Mouse (Mus musculus) forebrain, postnatal 0 days (tissue): ENCODE measurements at regions not wholly inside any gene's neighbourhood (a gene's known extent, or its start where the extent isn't known, plus 50 kb on each side); places are given as distances from the start of the nearest gene placed in this dataset.

ENCODE experiments used
- ATAC-seq: fragments of 200-750 bp; cut with Nextera tagmentation; 2 replicates; pipeline ENCODE4 v1.8.0; 2017; ENCODE audit warnings: mild to moderate bottlenecking, moderate library complexity
- DNase-seq: peaks from one replicate; pipeline ENCODE4 v3.0.0-alpha.2; 2015
- H3K27ac ChIP-seq: fragments of 300-500 bp; sonication (generic); 2 replicates; pipeline ENCODE4 v1.5.1; 2014; ENCODE audit warnings: low read depth, mild to moderate bottlenecking, antibody characterized with exemption, low read length, moderate library complexity, mixed read lengths
- H3K27me3 ChIP-seq: fragments of 300-500 bp; sonication (generic); 2 replicates; pipeline ENCODE4 v1.6.1; 2014; ENCODE audit warnings: mild to moderate bottlenecking, low read length, mixed read lengths; ENCODE audit not compliant: insufficient read depth
- H3K36me3 ChIP-seq: fragments of 300-500 bp; sonication (generic); 2 replicates; pipeline ENCODE4 v1.6.1; 2014; ENCODE audit warnings: mild to moderate bottlenecking, moderate library complexity; ENCODE audit not compliant: insufficient read depth
- H3K4me1 ChIP-seq: fragments of 300-500 bp; sonication (generic); 2 replicates; pipeline ENCODE4 v1.6.1; 2014; ENCODE audit warnings: antibody characterized with exemption; ENCODE audit not compliant: insufficient read depth
- H3K4me2 ChIP-seq: fragments of 300-500 bp; sonication (generic); 2 replicates; pipeline ENCODE4 v1.6.1; 2014; ENCODE audit warnings: low read depth, mild to moderate bottlenecking, moderate library complexity
- H3K4me3 ChIP-seq: fragments of 300-500 bp; sonication (generic); 2 replicates; pipeline ENCODE4 v1.5.1; 2014; ENCODE audit warnings: low read depth, low read length, mixed read lengths
- H3K9ac ChIP-seq: fragments of 300-500 bp; sonication (generic); 2 replicates; pipeline ENCODE4 v1.6.1; 2014; ENCODE audit warnings: mild to moderate bottlenecking
- H3K9me3 ChIP-seq: fragments of 300-500 bp; sonication (generic); 2 replicates; pipeline ENCODE4 v1.6.1; 2016; ENCODE audit warnings: low read length
- CTCF ChIP-seq: sonication (generic); IDR thresholded peaks from 2 replicates; pipeline ENCODE4 v1.5.1; 2016; ENCODE audit warnings: antibody characterized with exemption, control low read depth, low read depth
- WGBS: fragments of 180-500 bp; shearing (Covaris S2); extraction: QIAGEN DNeasy Blood & Tissue Kit; methylation state at CpG from one replicate; pipeline ENCODE4 v1.1.7; 2014; 5-methylcytosine and 5-hydroxymethylcytosine counted together

- H3K27me3 ChIP-seq: no peaks in the 10 kb centered on the region
- H3K4me3 ChIP-seq: no peak overlapping the region
- H3K4me1 ChIP-seq: no peaks in the 10 kb centered on the region
- H3K27ac ChIP-seq: no peak overlapping the region
- no peak overlapping the region for H3K9ac ChIP-seq
- DNase-seq: peak; percentile 30
- no peak for TF ChIP-seq CTCF
- ATAC-seq: no peak
- no peaks in the 10 kb centered on the region for H3K36me3 ChIP-seq
- no peak overlapping the region for H3K4me2 ChIP-seq
- H3K9me3 ChIP-seq: no peaks in the 10 kb centered on the region
- WGBS: 15% methylated on average over 2 of the region's 2 CpGs
Observed at GRCm38 (mm10) chr3:148075841-148076240, 914.5 kb downstream of the Adgrl2 start.

GRCm38 (mm10) chr3:148066701-148067100, 923.7 kb downstream of the Adgrl2 start:
- Histone ChIP-seq H3K9ac (no peak overlapping the region), H3K4me2 (no peak overlapping the region), H3K27ac (no peak overlapping the region), H3K4me1 (no peaks in the 10 kb centered on the region), H3K9me3 (no peaks in the 10 kb centered on the region), H3K36me3 (no peaks in the 10 kb centered on the region), H3K4me3 (no peak overlapping the region), H3K27me3 (no peaks in the 10 kb centered on the region)
- 88% methylated on average over 6 of the region's 6 CpGs for WGBS
- TF ChIP-seq CTCF: no peak
- ATAC-seq (no peak), DNase-seq (no peak)

DNA sequence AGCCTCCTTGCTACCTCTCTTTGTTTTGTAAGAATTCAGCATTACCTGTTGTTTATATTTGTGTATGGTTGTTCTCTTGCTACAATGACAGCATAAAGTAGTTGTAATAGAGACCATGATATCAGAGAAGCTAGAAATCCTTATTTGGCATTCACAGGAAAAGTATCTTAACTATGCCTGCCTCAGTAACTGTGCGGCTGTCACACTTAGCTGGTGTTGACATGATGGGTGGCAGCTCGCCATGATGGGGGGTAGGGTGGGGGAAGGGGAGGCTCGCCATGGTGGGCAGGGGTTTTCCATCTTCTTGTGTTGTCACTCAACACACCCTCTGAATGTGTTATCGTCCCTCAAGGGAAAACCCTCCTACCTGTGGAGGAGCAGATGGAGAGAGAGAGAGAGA, 934.3 kb downstream of the Adgrl2 start:
- 56% methylated on average over 4 of the region's 4 CpGs for WGBS
- Histone ChIP-seq H3K36me3 (no peaks in the 10 kb centered on the region), H3K4me2 (no peak overlapping the region), H3K4me3 (no peak overlapping the region), H3K9ac (no peak overlapping the region), H3K27ac (no peak overlapping the region), H3K4me1 (no peaks in the 10 kb centered on the region), H3K27me3 (no peaks in the 10 kb centered on the region), H3K9me3 (no peaks in the 10 kb centered on the region)
- no peak for DNase-seq
- TF ChIP-seq CTCF: no peak
- ATAC-seq: no peak

GRCm38 (mm10) chr3:148052516-148052915, 937.8 kb downstream of the Adgrl2 start:
- no peak overlapping the region for H3K27ac ChIP-seq
- no peak overlapping the region for H3K4me2 ChIP-seq
- no peaks in the 10 kb centered on the region for H3K4me1 ChIP-seq
- 76% methylated on average over 5 of the region's 5 CpGs for WGBS
- no peaks in the 10 kb centered on the region for H3K36me3 ChIP-seq
- DNase-seq (no peak), ATAC-seq (no peak)
- no peak overlapping the region for H3K9ac ChIP-seq
- no peaks in the 10 kb centered on the region for H3K27me3 ChIP-seq
- H3K4me3 ChIP-seq: no peak overlapping the region
- H3K9me3 ChIP-seq: no peaks in the 10 kb centered on the region
- no peak for TF ChIP-seq CTCF

- TF ChIP-seq CTCF: no peak
- H3K4me2 ChIP-seq: no peak overlapping the region
- no peak for DNase-seq
- H3K4me1 ChIP-seq: no peaks in the 10 kb centered on the region
- H3K27ac ChIP-seq: no peak overlapping the region
- ATAC-seq: no peak
- WGBS: 81% methylated on average over 2 of the region's 2 CpGs
- no peaks in the 10 kb centered on the region for H3K9me3 ChIP-seq
- H3K36me3 ChIP-seq: no peaks in the 10 kb centered on the region
- H3K9ac ChIP-seq: no peak overlapping the region
- H3K27me3 ChIP-seq: no peaks in the 10 kb centered on the region
- no peak overlapping the region for H3K4me3 ChIP-seq
Observed at GRCm38 (mm10) chr3:148048247-148048646, 942.1 kb downstream of the Adgrl2 start.

DNA sequence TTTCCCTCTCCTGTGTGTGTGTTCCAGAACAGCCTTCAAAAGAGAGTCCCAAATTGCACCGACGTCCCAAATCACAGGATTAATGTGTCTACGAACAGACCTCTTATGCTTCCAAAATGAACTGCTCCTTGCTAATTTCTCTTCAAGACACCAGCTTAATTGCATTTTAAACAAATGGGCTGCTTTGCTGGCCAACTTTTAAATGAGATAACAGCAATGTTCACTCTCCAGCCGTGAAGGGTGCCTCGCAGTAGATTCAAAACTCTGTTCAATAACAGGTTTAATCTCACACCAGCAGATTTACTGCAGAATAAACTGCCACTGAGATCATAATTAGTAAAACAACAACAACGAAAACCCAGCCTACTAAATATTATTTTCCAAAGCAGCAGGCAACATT, 957.8 kb downstream of the Adgrl2 start:
- Histone ChIP-seq H3K4me1 (peaks cover 3% of the 10 kb centered on the region; the same call in 1 of the 2 replicates), H3K27ac (no peak overlapping the region), H3K4me3 (no peak overlapping the region), H3K27me3 (no peaks in the 10 kb centered on the region), H3K9ac (no peak overlapping the region), H3K4me2 (peak overlapping the region; percentile 33; the same call in 1 of the 2 replicates), H3K36me3 (no peaks in the 10 kb centered on the region), H3K9me3 (no peaks in the 10 kb centered on the region)
- TF ChIP-seq CTCF: no peak
- DNase-seq (peak; percentile 30), ATAC-seq (no peak; the same call in 1 of the 2 replicates)
- 23% methylated on average over 6 of the region's 6 CpGs for WGBS

DNA sequence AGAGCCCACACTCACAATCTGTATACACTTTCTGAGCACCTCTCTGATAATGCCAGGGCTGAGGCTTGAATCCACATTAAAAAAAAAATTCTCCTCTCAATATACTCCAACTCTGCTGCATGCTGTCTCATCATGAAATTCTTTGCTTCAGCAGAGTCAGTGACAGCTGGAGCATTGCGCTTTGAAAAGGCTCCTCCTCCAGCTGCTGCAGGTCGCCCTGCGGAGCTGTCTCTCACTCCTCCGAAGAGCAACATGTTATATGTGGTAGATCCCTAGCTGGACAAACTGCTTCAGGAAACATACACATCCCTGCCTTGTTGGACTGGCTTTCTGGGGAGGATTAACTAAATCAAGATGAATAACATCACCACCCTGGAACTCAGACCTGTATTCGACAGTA, 984.5 kb downstream of the Adgrl2 start:
- no peaks in the 10 kb centered on the region for H3K9me3 ChIP-seq
- DNase-seq (no peak), ATAC-seq (no peak)
- H3K4me2 ChIP-seq: no peak overlapping the region
- no peaks in the 10 kb centered on the region for H3K36me3 ChIP-seq
- TF ChIP-seq CTCF: no peak
- no peaks in the 10 kb centered on the region for H3K27me3 ChIP-seq
- no peak overlapping the region for H3K4me3 ChIP-seq
- WGBS: 69% methylated on average over 5 of the region's 5 CpGs
- no peak overlapping the region for H3K27ac ChIP-seq
- H3K9ac ChIP-seq: no peak overlapping the region
- H3K4me1 ChIP-seq: no peaks in the 10 kb centered on the region

DNA sequence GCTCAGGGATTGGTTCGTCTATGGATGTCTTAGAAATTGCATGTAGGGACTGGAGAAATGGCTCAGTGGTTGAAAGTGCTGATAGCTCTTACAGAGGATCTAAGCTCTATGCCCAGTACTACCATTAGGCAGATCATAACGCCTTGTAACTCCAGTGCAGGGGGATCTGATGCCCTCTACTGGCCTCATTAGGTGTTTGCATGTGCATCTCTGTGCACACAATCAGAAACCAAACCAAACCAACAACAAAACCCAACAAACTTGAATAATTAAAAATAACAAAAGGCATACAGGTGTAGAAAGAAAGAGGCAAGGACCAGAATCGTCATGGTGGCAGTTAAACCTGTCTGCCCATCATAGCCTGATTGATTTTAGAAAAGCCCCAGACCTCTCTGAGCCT, 986.3 kb downstream of the Adgrl2 start:
- no peak for ATAC-seq
- no peaks in the 10 kb centered on the region for H3K9me3 ChIP-seq
- no peak overlapping the region for H3K9ac ChIP-seq
- TF ChIP-seq CTCF: peak; percentile 50
- no peaks in the 10 kb centered on the region for H3K36me3 ChIP-seq
- H3K27me3 ChIP-seq: no peaks in the 10 kb centered on the region
- no peaks in the 10 kb centered on the region for H3K4me1 ChIP-seq
- H3K27ac ChIP-seq: no peak overlapping the region
- DNase-seq: no peak
- 50% methylated on average over 3 of the region's 3 CpGs for WGBS
- no peak overlapping the region for H3K4me2 ChIP-seq
- H3K4me3 ChIP-seq: no peak overlapping the region
